Mouse (Mus musculus) hematopoietic stem cell, adult 5-6 weeks (primary cell): ENCODE results near the gene Tnni3k. TPM values are rescaled to one million over a fixed set of nuclear protein-coding genes. Genes with fewer than 3 reads are reported as not detected.
A peak's percentile ranks its signal among the peaks of the same experiment; 100 is the strongest.

Source experiments
- ATAC-seq, 2 experiments: fragments of 125-278 bp in 1 of 2; replicated peaks in 1 of 2; 2 replicates each; pipeline ENCODE4 v1.8.0; 2016 to 2017; ENCODE audit warnings: inconsistent platforms in 2 of 2, mild to moderate bottlenecking in 2 of 2, moderate number of reproducible peaks in 2 of 2, low read depth in 1 of 2, moderate TSS enrichment in 1 of 2; ENCODE audit not compliant: low FRiP score in 2 of 2, poor library complexity in 2 of 2, severe bottlenecking in 2 of 2, insufficient read depth in 1 of 2, low TSS enrichment in 1 of 2
- total RNA-seq: library from RNA; stranded (forward); fragments of 172-1452, 232-1000 nt; gene quantifications from 2 replicates; pipeline ENCODE4 v1.2.3, GENCODE M21; 2017

Tnni3k gene
- not detected in 2 replicates for total RNA-seq

- no peak for ATAC-seq
These were observed at the start of gene Tnni3k for GRCm38 (mm10) chr3:155055231-155055916. Gene Tnni3k, minus strand, starts transcription at chr3:155055407.

- ATAC-seq = no peak
These were observed 44.1 kb upstream of the Tnni3k start for GRCm38 (mm10) chr3:155099266-155099665.

GRCm38 (mm10) chr3:155093116-155093956, 38.1 kb upstream of the Tnni3k start, which contains the start of the genes Fpgt and Lrriq3:
Gene Fpgt, minus strand, starts transcription at chr3:155093403.
Gene Lrriq3, plus strand, starts transcription at chr3:155093434.
- peak; percentile 97 for ATAC-seq

GRCm38 (mm10) chr3:155092081-155092480, 36.9 kb upstream of the Tnni3k start:
- ATAC-seq = no peak

GRCm38 (mm10) chr3:155077908-155078307, 22.7 kb upstream of the Tnni3k start:
- no peak for ATAC-seq

GRCm38 (mm10) chr3:155059449-155059822, 4.2 kb upstream of the Tnni3k start:
- ATAC-seq = no peak

GRCm38 (mm10) chr3:155058800-155059448, 3.7 kb upstream of the Tnni3k start:
- no peak for ATAC-seq

GRCm38 (mm10) chr3:155057566-155057965, 2.4 kb upstream of the Tnni3k start:
- ATAC-seq = no peak

- no peak for ATAC-seq
These were observed 1.4 kb upstream of the Tnni3k start for GRCm38 (mm10) chr3:155056606-155057005.

- no peak for ATAC-seq
These were observed 2.0 kb downstream of the Tnni3k start for GRCm38 (mm10) chr3:155053189-155053588.

GRCm38 (mm10) chr3:155052021-155052420, 3.2 kb downstream of the Tnni3k start:
- ATAC-seq = no peak

- ATAC-seq = no peak
These were observed 16.0 kb downstream of the Tnni3k start for GRCm38 (mm10) chr3:155039012-155039836.

- ATAC-seq = no peak
These were observed 20.9 kb downstream of the Tnni3k start for GRCm38 (mm10) chr3:155034323-155034722.

- ATAC-seq = no peak
These were observed 25.0 kb downstream of the Tnni3k start for GRCm38 (mm10) chr3:155030200-155030599.

GRCm38 (mm10) chr3:155002781-155003180, 52.4 kb downstream of the Tnni3k start:
- no peak for ATAC-seq

GRCm38 (mm10) chr3:155001056-155001455, 54.2 kb downstream of the Tnni3k start:
- ATAC-seq = no peak

GRCm38 (mm10) chr3:154992678-154993077, 62.5 kb downstream of the Tnni3k start:
- ATAC-seq = no peak
